Mouse (Mus musculus) CH12.LX (cell line): Measurements from ENCODE around the gene Traf3ip2.

Source experiments
- CHD1 ChIP-seq: IDR thresholded peaks from 2 replicates; pipeline ENCODE4 v1.6.1; 2012; ENCODE audit warnings: low read depth, low read length, improper control_type of control experiment, inconsistent platforms
- CTCF ChIP-seq, 2 experiments: IDR thresholded peaks in 1 of 2; conservative IDR thresholded peaks in 1 of 2; 2 replicates each; pipeline ENCODE4 v1.5.1; 2011 to 2012; ENCODE audit warnings: low read depth in 2 of 2, low read length in 2 of 2, improper control_type of control experiment in 1 of 2, inconsistent platforms in 1 of 2, mild to moderate bottlenecking in 1 of 2, moderate library complexity in 1 of 2
- MEF2A ChIP-seq: IDR thresholded peaks from 2 replicates; pipeline ENCODE4 v1.6.1; 2014; ENCODE audit warnings: low read depth, mild to moderate bottlenecking, inconsistent platforms, low read length, improper control_type of control experiment, borderline replicate concordance
- MYC ChIP-seq: IDR thresholded peaks from 2 replicates; pipeline ENCODE4 v1.6.1; 2011; ENCODE audit warnings: low read depth, mild to moderate bottlenecking, improper control_type of control experiment, low read length
- NELFE ChIP-seq: IDR thresholded peaks from 2 replicates; pipeline ENCODE4 v1.6.1; 2011; ENCODE audit warnings: low read depth, low read length, improper control_type of control experiment
- POLR2A ChIP-seq: IDR thresholded peaks from 2 replicates; pipeline ENCODE4 v1.6.1; 2011; ENCODE audit warnings: low read depth, mild to moderate bottlenecking, improper control_type of control experiment, low read length
- RCOR1 ChIP-seq: conservative IDR thresholded peaks from 2 replicates; pipeline ENCODE4 v1.6.1; 2012; ENCODE audit warnings: low read depth, mild to moderate bottlenecking, inconsistent platforms, low read length, improper control_type of control experiment
- TBP ChIP-seq: conservative IDR thresholded peaks from 2 replicates; pipeline ENCODE4 v1.6.1; 2011; ENCODE audit warnings: low read depth, low read length, improper control_type of control experiment
- TCF12 ChIP-seq: IDR thresholded peaks from 2 replicates; pipeline ENCODE4 v1.6.1; 2014; ENCODE audit warnings: low read depth, mild to moderate bottlenecking, inconsistent platforms, low read length, improper control_type of control experiment
- ZMIZ1 ChIP-seq: IDR thresholded peaks from 2 replicates; pipeline ENCODE4 v1.6.1; 2012; ENCODE audit warnings: low read depth, mild to moderate bottlenecking, inconsistent platforms, low read length, improper control_type of control experiment

- TF ChIP-seq NELFE (no peak), CTCF (conservative IDR thresholded peaks at IDR 0.05 in 1 of 2, IDR thresholded peaks at IDR 0.05 in 1 of 2; ENCODE audit: low read depth in 2 of 2, low read length in 2 of 2) (no peak), ZMIZ1 (no peak), POLR2A (no peak), MYC (no peak), MEF2A (no peak), CHD1 (no peak), TCF12 (no peak), TBP (no peak), RCOR1 (no peak)
Measured at GRCm38 (mm10) chr10:39650316-39650715, 37.6 kb downstream of the Traf3ip2 start.
